ENCODE assay signal across 7 mouse cellular contexts in genomic region chr7:130263799-130264351, GRCm38 (mm10).
DNase-seq lines count a peak whose midpoint lies in the region; ATAC-seq and TF ChIP-seq lines count a peak whose summit lies in the region.

No protein-coding gene starts in this region.

- H3K4me1 ChIP-seq in ES-Bruce4 (ENCODE audit: control insufficient read depth, insufficient read depth, low read length): no peaks in the 10 kb centered on the region
- H3K4me1 ChIP-seq in hindbrain, embryonic 13.5 days (replicated peaks): peaks cover 80% of the 10 kb centered on the region
- peaks cover 9% of the 10 kb centered on the region; the same call in 1 of the 2 replicates for H3K4me1 ChIP-seq in liver, postnatal 0 days (ENCODE audit: insufficient read depth)
- peaks cover 12% of the 10 kb centered on the region for H3K4me1 ChIP-seq in stomach, postnatal 0 days (replicated peaks; ENCODE audit: control insufficient read depth, insufficient read depth)

- H3K4me2 ChIP-seq in hindbrain, embryonic 13.5 days: peak overlapping the region; percentile 96
- peak overlapping the region; percentile 73 for H3K4me2 ChIP-seq in liver, postnatal 0 days (ENCODE audit: low read depth, low read length)
- peak overlapping the region; percentile 72 for H3K4me2 ChIP-seq in stomach, postnatal 0 days (replicated peaks; ENCODE audit: low read depth)

- no peak overlapping the region for H3K9ac ChIP-seq in ES-Bruce4 (ENCODE audit: low read depth, poor library complexity, severe bottlenecking)
- peak overlapping the region; percentile 88 for H3K9ac ChIP-seq in hindbrain, embryonic 13.5 days
- peak overlapping the region; percentile 54 for H3K9ac ChIP-seq in liver, postnatal 0 days (replicated peaks)
- H3K9ac ChIP-seq in stomach, postnatal 0 days (ENCODE audit: low read length): peak overlapping the region; percentile 91

- no peaks in the 10 kb centered on the region for H3K9me3 ChIP-seq in ES-Bruce4 (replicated peaks; ENCODE audit: control insufficient read depth, insufficient read depth, low read length, poor library complexity, severe bottlenecking)
- no peaks in the 10 kb centered on the region for H3K9me3 ChIP-seq in hindbrain, embryonic 13.5 days
- no peaks in the 10 kb centered on the region for H3K9me3 ChIP-seq in liver, postnatal 0 days (ENCODE audit: low read length)
- H3K9me3 ChIP-seq in stomach, postnatal 0 days (ENCODE audit: control insufficient read depth, low read length): no peaks in the 10 kb centered on the region

- peak overlapping the region; percentile 40 for H3K4me3 ChIP-seq in ES-Bruce4 (ENCODE audit: low read depth, low read length)
- H3K4me3 ChIP-seq in hindbrain, embryonic 13.5 days: peak overlapping the region; percentile 65
- H3K4me3 ChIP-seq in liver, postnatal 0 days (ENCODE audit: low read depth, low read length): peak overlapping the region; percentile 54
- peak overlapping the region; percentile 83 for H3K4me3 ChIP-seq in stomach, postnatal 0 days (ENCODE audit: low read depth, low read length)

- TF ChIP-seq CTCF in ES-Bruce4 (IDR thresholded peaks at IDR 0.05; ENCODE audit: low read depth, low read length): no peak
- TF ChIP-seq CTCF in liver, postnatal 0 days (IDR thresholded peaks at IDR 0.05; ENCODE audit: low read depth): no peak
- no peak for TF ChIP-seq CTCF in stomach, postnatal 0 days (IDR thresholded peaks at IDR 0.05; ENCODE audit: low read depth)

- TF ChIP-seq POLR2A in ES-Bruce4 (IDR thresholded peaks at IDR 0.05; ENCODE audit: insufficient read depth, low read length): no peak

- H3K36me3 ChIP-seq in ES-Bruce4 (ENCODE audit: control insufficient read depth, insufficient read depth, low read length, poor library complexity, severe bottlenecking): no peaks in the 10 kb centered on the region
- H3K36me3 ChIP-seq in hindbrain, embryonic 13.5 days: no peaks in the 10 kb centered on the region
- H3K36me3 ChIP-seq in liver, postnatal 0 days (replicated peaks; ENCODE audit: insufficient read depth, low read length): no peaks in the 10 kb centered on the region
- H3K36me3 ChIP-seq in stomach, postnatal 0 days (ENCODE audit: control insufficient read depth, insufficient read depth, low read length): peaks cover 5% of the 10 kb centered on the region; the same call in 1 of the 2 replicates

- no peak overlapping the region for H3K27ac ChIP-seq in ES-Bruce4 (ENCODE audit: insufficient read depth, low read length)
- peak overlapping the region; percentile 85 for H3K27ac ChIP-seq in hindbrain, embryonic 13.5 days
- no peak overlapping the region for H3K27ac ChIP-seq in liver, postnatal 0 days (ENCODE audit: low read depth)
- H3K27ac ChIP-seq in stomach, postnatal 0 days (replicated peaks): peak overlapping the region; percentile 93

- H3K27me3 ChIP-seq in ES-Bruce4 (ENCODE audit: control insufficient read depth, insufficient read depth, low read length, poor library complexity, severe bottlenecking): peaks cover 4% of the 10 kb centered on the region; the same call in 1 of the 2 replicates
- H3K27me3 ChIP-seq in hindbrain, embryonic 13.5 days: peaks cover 19% of the 10 kb centered on the region; the same call in 1 of the 2 replicates
- peaks cover 25% of the 10 kb centered on the region for H3K27me3 ChIP-seq in liver, postnatal 0 days (ENCODE audit: insufficient read depth, low read length)
- no peaks in the 10 kb centered on the region for H3K27me3 ChIP-seq in stomach, postnatal 0 days (ENCODE audit: control insufficient read depth, insufficient read depth, low read length)

- peak; percentile 54 for DNase-seq in adrenal gland, postnatal 10 days
- DNase-seq in liver, postnatal 0 days: peak; percentile 19
- peak; percentile 30 for DNase-seq in stomach, postnatal 0 days (ENCODE audit: low spot score)
- DNase-seq in thymus, postnatal 14 days: no peak

- 0 out of 2 replicates have a peak, but pooled peaks have one; percentile 16 for ATAC-seq in hindbrain, embryonic 13.5 days (ENCODE audit: low FRiP score)
- no peak for ATAC-seq in liver, postnatal 0 days
- no peak for ATAC-seq in stomach, postnatal 0 days (ENCODE audit: low FRiP score, low TSS enrichment)
- ATAC-seq in cerebellum, adult (ENCODE audit: insufficient number of reproducible peaks, low FRiP score, low TSS enrichment): no peak

- WGBS in hindbrain, embryonic 13.5 days: 2% methylated on average over 20 of the region's 20 CpGs
- 9% methylated on average over 20 of the region's 20 CpGs for WGBS in liver, postnatal 0 days (ENCODE audit: insufficient replicate concordance)
- 6% methylated on average over 20 of the region's 20 CpGs for WGBS in stomach, postnatal 0 days

- 0 out of 2 replicates have a peak, but pooled peaks have one; percentile 26 for TF ChIP-seq EP300 in ES-Bruce4 (IDR thresholded peaks at IDR 0.05; ENCODE audit: insufficient read depth, low read depth, low read length)
- TF ChIP-seq EP300 in liver, postnatal 0 days (IDR thresholded peaks at IDR 0.05; ENCODE audit: low read depth): no peak
- no peak for TF ChIP-seq EP300 in stomach, postnatal 0 days (optimal IDR thresholded peaks at IDR 0.05)

Comparison
In these comparisons a context has a peak if more than half of its experiments do, and no peak if none do; other contexts are left out.
1. H3K27ac ChIP-seq: peak in hindbrain, embryonic 13.5 days (single experiment) and stomach, postnatal 0 days (single experiment); none in ES-Bruce4 (single experiment) and liver, postnatal 0 days (single experiment).
2. Peak in every context shown above with its lines, with median percentiles within 50 percentile points of each other: H3K4me3 ChIP-seq and H3K4me2 ChIP-seq.